Mouse (Mus musculus) erythroblast, embryonic 14.5 days (primary cell): ENCODE results near the gene Alpk3. TPM values are rescaled to one million over a fixed set of nuclear protein-coding genes. Genes with fewer than 3 reads are reported as not detected.

Experiments used
- H3K27me3 ChIP-seq: 2 replicates; pipeline ENCODE4 v1.6.1; 2012; ENCODE audit warnings: inconsistent platforms; ENCODE audit not compliant: control insufficient read depth
- H3K36me3 ChIP-seq: 2 replicates; pipeline ENCODE4 v1.6.1; 2012; ENCODE audit warnings: mild to moderate bottlenecking, inconsistent platforms; ENCODE audit not compliant: control insufficient read depth
- H3K4me1 ChIP-seq: 2 replicates; pipeline ENCODE4 v1.6.1; 2012; ENCODE audit warnings: inconsistent platforms; ENCODE audit not compliant: control insufficient read depth
- H3K4me3 ChIP-seq: replicated peaks from 2 replicates; pipeline ENCODE3; 2012; ENCODE audit warnings: moderate library complexity, mild to moderate bottlenecking, inconsistent platforms
- H3K9me3 ChIP-seq: 2 replicates; pipeline ENCODE4 v1.6.1; 2012; ENCODE audit warnings: low read length, inconsistent platforms, mixed read lengths; ENCODE audit not compliant: control insufficient read depth
- GATA1 ChIP-seq: IDR thresholded peaks from 2 replicates; pipeline ENCODE4 v1.6.1; 2012; ENCODE audit warnings: low read length, inconsistent platforms, mixed read lengths
- TAL1 ChIP-seq: IDR thresholded peaks from 3 replicates; pipeline ENCODE4 v1.6.1; 2012; ENCODE audit warnings: low read length, inconsistent platforms, mixed read lengths
- polyA plus RNA-seq: library from polyadenylated mRNA; stranded (reverse); fragments of >175 nt; gene quantifications from 2 replicates; pipeline ENCODE4 v1.2.3, GENCODE M21; 2012

The Alpk3 gene
- polyA plus RNA-seq, 1 experiment, result 0.01 TPM

GRCm38 (mm10) chr7:81093420-81093965, 36.1 kb downstream of the Alpk3 start:
- peaks cover 3% of the 10 kb centered on the region; the same call in 1 of the 2 replicates for H3K9me3 ChIP-seq
- H3K36me3 ChIP-seq, result no peaks in the 10 kb centered on the region
- no peaks in the 10 kb centered on the region for H3K27me3 ChIP-seq
- no peak for TF ChIP-seq TAL1
- no peak for TF ChIP-seq GATA1
- H3K4me3 ChIP-seq, result no peak overlapping the region
- 0 out of 2 replicates have a peak, but pooled peaks cover 2% of the 10 kb centered on the region for H3K4me1 ChIP-seq

- H3K4me3 ChIP-seq, result no peak overlapping the region
- 0 out of 2 replicates have a peak, but pooled peaks cover 2% of the 10 kb centered on the region for H3K4me1 ChIP-seq
- no peaks in the 10 kb centered on the region for H3K27me3 ChIP-seq
- no peak for TF ChIP-seq TAL1
- no peaks in the 10 kb centered on the region for H3K36me3 ChIP-seq
- H3K9me3 ChIP-seq, result no peaks in the 10 kb centered on the region
Observed at GRCm38 (mm10) chr7:81094104-81094757, 36.8 kb downstream of the Alpk3 start.

GRCm38 (mm10) chr7:81100341-81100740, 42.9 kb downstream of the Alpk3 start:
- Histone ChIP-seq H3K4me1 (peaks cover 17% of the 10 kb centered on the region), H3K4me3 (no peak overlapping the region), H3K36me3 (no peaks in the 10 kb centered on the region), H3K27me3 (no peaks in the 10 kb centered on the region), H3K9me3 (no peaks in the 10 kb centered on the region)
- TF ChIP-seq GATA1 (no peak), TAL1 (no peak)

- H3K9me3 ChIP-seq, result no peaks in the 10 kb centered on the region
- TF ChIP-seq GATA1 (no peak), TAL1 (no peak)
- no peaks in the 10 kb centered on the region for H3K36me3 ChIP-seq
- peaks cover 17% of the 10 kb centered on the region for H3K4me1 ChIP-seq
- H3K27me3 ChIP-seq, result no peaks in the 10 kb centered on the region
- H3K4me3 ChIP-seq, result no peak overlapping the region
Observed at GRCm38 (mm10) chr7:81102854-81103253, 45.5 kb downstream of the Alpk3 start.

GRCm38 (mm10) chr7:81105525-81105924, 48.1 kb downstream of the Alpk3 start:
- H3K9me3 ChIP-seq, result no peaks in the 10 kb centered on the region
- H3K4me1 ChIP-seq, result peaks cover 17% of the 10 kb centered on the region
- no peaks in the 10 kb centered on the region for H3K27me3 ChIP-seq
- no peaks in the 10 kb centered on the region for H3K36me3 ChIP-seq
- H3K4me3 ChIP-seq, result no peak overlapping the region
- TF ChIP-seq TAL1 (no peak), GATA1 (no peak)

- Histone ChIP-seq H3K9me3 (no peaks in the 10 kb centered on the region), H3K36me3 (no peaks in the 10 kb centered on the region), H3K4me3 (no peak overlapping the region), H3K27me3 (no peaks in the 10 kb centered on the region), H3K4me1 (peaks cover 10% of the 10 kb centered on the region)
- TF ChIP-seq TAL1 (no peak), GATA1 (no peak)
Observed at GRCm38 (mm10) chr7:81108226-81108625, 50.8 kb downstream of the Alpk3 start.

GRCm38 (mm10) chr7:81109717-81110651, 52.6 kb downstream of the Alpk3 start:
- no peak for TF ChIP-seq TAL1
- H3K36me3 ChIP-seq, result no peaks in the 10 kb centered on the region
- H3K4me1 ChIP-seq, result no peaks in the 10 kb centered on the region
- no peak overlapping the region for H3K4me3 ChIP-seq
- H3K9me3 ChIP-seq, result no peaks in the 10 kb centered on the region
- H3K27me3 ChIP-seq, result no peaks in the 10 kb centered on the region

- TF ChIP-seq TAL1, result no peak
- no peak for TF ChIP-seq GATA1
- Histone ChIP-seq H3K4me3 (no peak overlapping the region), H3K9me3 (no peaks in the 10 kb centered on the region), H3K36me3 (no peaks in the 10 kb centered on the region), H3K27me3 (no peaks in the 10 kb centered on the region), H3K4me1 (no peaks in the 10 kb centered on the region)
Observed at GRCm38 (mm10) chr7:81110791-81111190, 53.4 kb downstream of the Alpk3 start.

- Histone ChIP-seq H3K27me3 (no peaks in the 10 kb centered on the region), H3K9me3 (no peaks in the 10 kb centered on the region)
- TF ChIP-seq GATA1 (no peak), TAL1 (no peak)
Observed at GRCm38 (mm10) chr7:81111729-81112128, 54.3 kb downstream of the Alpk3 start.

More at GRCm38 (mm10) chr7:81111729-81112128, 54.3 kb downstream of the Alpk3 start:
- no peak overlapping the region for H3K4me3 ChIP-seq
- no peaks in the 10 kb centered on the region for H3K36me3 ChIP-seq
- H3K4me1 ChIP-seq, result no peaks in the 10 kb centered on the region
